Mouse (Mus musculus) E14TG2a.4 (cell line): Measurements from ENCODE around the gene Per2.

Experiments used
- CTCF ChIP-seq: conservative IDR thresholded peaks from 2 replicates; pipeline ENCODE4 v1.5.1; 2014; ENCODE audit warnings: low read length
- NANOG ChIP-seq: IDR thresholded peaks from 2 replicates; pipeline ENCODE4 v1.6.1; 2014; ENCODE audit warnings: borderline replicate concordance, low read length, mixed read lengths
- POU5F1 ChIP-seq: IDR thresholded peaks from 2 replicates; pipeline ENCODE4 v1.6.1; 2014; ENCODE audit warnings: low read length, borderline replicate concordance

DNA sequence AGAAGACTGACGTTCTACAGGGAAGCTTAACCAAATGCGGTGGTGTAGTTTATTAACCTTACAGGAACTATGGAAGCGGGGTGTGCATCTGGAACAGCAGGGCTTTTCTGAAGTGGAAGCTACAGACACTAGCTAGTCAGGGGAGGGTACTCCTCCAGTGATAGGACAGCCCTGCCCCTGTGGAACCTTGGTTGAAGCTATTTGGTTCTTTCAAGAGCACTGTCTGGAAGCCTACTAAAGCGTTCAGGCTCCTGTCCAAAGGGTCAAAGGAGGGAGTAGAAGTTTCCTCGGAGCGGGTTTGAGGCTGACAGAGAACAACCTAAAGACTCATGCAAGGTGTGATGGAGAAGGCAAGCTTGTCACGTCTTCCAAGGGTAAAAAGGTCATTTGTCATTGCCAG lies 945 bp upstream of the Per2 start:
- no peak for TF ChIP-seq CTCF
- TF ChIP-seq NANOG, result no peak
- TF ChIP-seq POU5F1, result no peak
